In genomic region chr17:16218623-16219022, GRCm38 (mm10) we compare ENCODE assay signal across 10 mouse cellular contexts.
DNase-seq lines count a peak whose midpoint lies in the region; ATAC-seq and TF ChIP-seq lines count a peak whose summit lies in the region.
"Had no signal": no experiment of that assay in that cellular context is flagged by ENCODE, and none has a peak within 500 bp of the region (broad histone marks: within the 10 kb centered on the region; RNA-seq: fewer than 3 reads in every experiment).

No protein-coding gene starts in this region.

- no peak overlapping the region for H3K9ac ChIP-seq in liver, embryonic 12.5 days

- H3K27ac ChIP-seq in cerebellum, adult 2 months (ENCODE audit: insufficient read depth, low read length) = no peak overlapping the region
- no peak overlapping the region for H3K27ac ChIP-seq in liver, embryonic 12.5 days

- ATAC-seq in liver, embryonic 12.5 days = no peak

- TF ChIP-seq POLR2A in cerebellum, adult 2 months (IDR thresholded peaks at IDR 0.05; ENCODE audit: borderline replicate concordance, insufficient read depth, low read length) = no peak

- H3K9me3 ChIP-seq in liver, embryonic 12.5 days (replicated peaks) = no peaks in the 10 kb centered on the region

- WGBS in cerebellum, adult 2 months = 10% methylated on average over 2 of the region's 2 CpGs
- WGBS in liver, embryonic 12.5 days (ENCODE audit: insufficient replicate concordance) = 74% methylated on average over 2 of the region's 2 CpGs

- DNase-seq in heart, postnatal 10 days = peak; percentile 16 to 20
- DNase-seq in heart, adult 8-10 months (ENCODE audit: low spot score) = no peak
- peak; percentile 43 for DNase-seq in NIH3T3 (ENCODE audit: low read depth)
- DNase-seq in forelimb bud, embryonic 11.5 days (ENCODE audit: low read depth, low spot score) = peak; percentile 67
- DNase-seq in mesoderm, embryonic 11.5 days (ENCODE audit: low read depth, low spot score) = peak; percentile 65
- no peak for DNase-seq in cerebellum, adult 2 months
- DNase-seq in adrenal gland, adult 8-10 months = no peak
- DNase-seq: cerebellum, postnatal 36 days; lung, postnatal 10 days had no signal

- H3K36me3 ChIP-seq in liver, embryonic 12.5 days = no peaks in the 10 kb centered on the region

- intact Hi-C loops in heart, postnatal 10 days (cut with DNase I) = no loop called here

- H3K4me1 ChIP-seq in cerebellum, adult 2 months (ENCODE audit: control insufficient read depth, insufficient read depth, low read length) = no peaks in the 10 kb centered on the region
- H3K4me1 ChIP-seq in liver, embryonic 12.5 days = no peaks in the 10 kb centered on the region

- TF ChIP-seq CTCF in cerebellum, adult 2 months (IDR thresholded peaks at IDR 0.05; ENCODE audit: borderline replicate concordance, insufficient read depth, low read depth, low read length) = no peak

- H3K4me2 ChIP-seq in liver, embryonic 12.5 days = no peak overlapping the region

- no peaks in the 10 kb centered on the region for H3K27me3 ChIP-seq in cerebellum, adult 2 months (ENCODE audit: control insufficient read depth, insufficient read depth, low read length)
- no peaks in the 10 kb centered on the region for H3K27me3 ChIP-seq in liver, embryonic 12.5 days (replicated peaks)

- H3K4me3 ChIP-seq in cerebellum, adult 2 months (replicated peaks; ENCODE audit: insufficient read depth, low read depth, low read length) = no peak overlapping the region
- no peak overlapping the region for H3K4me3 ChIP-seq in liver, embryonic 12.5 days

Comparison
In these comparisons a context has a peak if more than half of its experiments do, and no peak if none do; other contexts are left out.
1. DNase-seq: peak in heart, postnatal 10 days (2 of 2), NIH3T3 (single experiment), forelimb bud, embryonic 11.5 days (single experiment) and mesoderm, embryonic 11.5 days (single experiment); none in heart, adult 8-10 months (single experiment), cerebellum, adult 2 months (0 of 2) and adrenal gland, adult 8-10 months (single experiment).